Mouse (Mus musculus): ENCODE measurements at regions not wholly inside any gene's neighbourhood (a gene's known extent, or its start where the extent isn't known, plus 50 kb on each side); places are given as distances from the start of the nearest gene placed in this dataset.
A peak's percentile ranks its signal among the peaks of the same experiment; 100 is the strongest.

DNA sequence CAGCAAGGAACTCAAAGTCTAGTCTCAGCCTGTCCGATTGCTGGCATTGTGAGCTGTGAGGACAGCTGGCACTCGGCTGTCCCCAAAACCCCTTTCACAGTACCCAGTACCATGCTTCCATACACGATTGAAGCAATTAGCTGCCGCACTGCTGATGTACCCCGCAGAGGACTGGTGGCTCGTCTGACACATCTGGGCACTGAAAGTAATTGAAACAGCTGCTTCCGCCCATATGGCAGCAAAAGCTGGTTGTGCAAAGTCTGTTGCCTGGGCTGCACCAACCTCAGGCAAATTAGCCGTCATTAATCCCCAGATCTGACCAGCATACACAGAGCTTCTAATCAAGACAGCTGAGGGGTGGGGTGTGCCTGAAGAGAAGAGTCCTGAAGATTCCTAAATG is 313.1 kb upstream of the Arrdc4 start:
- 25% methylated on average over 8 of the region's 8 CpGs for WGBS
- Histone ChIP-seq H3K4me3 (ENCODE audit: low read depth, low read length) (no peak overlapping the region), H3K4me2 (ENCODE audit: low read depth, low read length) (no peak overlapping the region), H3K27ac (ENCODE audit: low read depth, low read length) (no peak overlapping the region), H3K27me3 (ENCODE audit: control insufficient read depth, insufficient read depth, low read length) (no peaks in the 10 kb centered on the region), H3K4me1 (ENCODE audit: control insufficient read depth, insufficient read depth, low read length) (0 out of 2 replicates have a peak, but pooled peaks cover 3% of the 10 kb centered on the region), H3K9me3 (ENCODE audit: control insufficient read depth, low read length) (no peaks in the 10 kb centered on the region), H3K36me3 (ENCODE audit: control insufficient read depth, insufficient read depth, low read length) (no peaks in the 10 kb centered on the region), H3K9ac (replicated peaks; ENCODE audit: low read depth, low read length) (no peak overlapping the region)
- ATAC-seq (ENCODE audit: low read depth), result peak; percentile 95

DNA sequence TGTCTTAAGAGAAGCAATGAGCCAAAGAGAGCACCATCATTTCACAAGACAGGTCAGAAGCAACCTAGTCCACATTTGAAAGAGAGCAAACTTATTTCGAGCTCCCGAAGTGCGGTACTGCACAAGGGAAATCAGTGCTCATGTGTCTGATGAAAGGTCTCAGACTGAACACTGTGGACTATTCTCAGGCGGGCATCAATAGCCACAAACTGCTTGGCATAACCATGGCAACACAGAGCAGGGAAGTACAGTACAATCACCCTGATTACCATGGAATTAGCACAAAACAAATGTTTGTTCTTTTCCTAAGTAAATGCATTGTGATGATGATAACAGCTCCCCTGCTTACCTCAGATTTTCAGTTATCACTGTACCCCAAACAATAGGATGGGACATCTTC is 312.2 kb upstream of the Arrdc4 start:
- no peak overlapping the region for H3K4me2 ChIP-seq (ENCODE audit: low read depth, low read length)
- no peaks in the 10 kb centered on the region for H3K9me3 ChIP-seq (ENCODE audit: control insufficient read depth, low read length)
- H3K9ac ChIP-seq (replicated peaks; ENCODE audit: low read depth, low read length), result no peak overlapping the region
- H3K27me3 ChIP-seq (ENCODE audit: control insufficient read depth, insufficient read depth, low read length), result no peaks in the 10 kb centered on the region
- 0 out of 2 replicates have a peak, but pooled peaks cover 3% of the 10 kb centered on the region for H3K4me1 ChIP-seq (ENCODE audit: control insufficient read depth, insufficient read depth, low read length)
- no peak overlapping the region for H3K4me3 ChIP-seq (ENCODE audit: low read depth, low read length)
- peak; percentile 79; the same call in 1 of the 2 replicates for ATAC-seq (ENCODE audit: low read depth)
- WGBS, result 57% methylated on average over 4 of the region's 4 CpGs
- no peak overlapping the region for H3K27ac ChIP-seq (ENCODE audit: low read depth, low read length)
- no peaks in the 10 kb centered on the region for H3K36me3 ChIP-seq (ENCODE audit: control insufficient read depth, insufficient read depth, low read length)

DNA sequence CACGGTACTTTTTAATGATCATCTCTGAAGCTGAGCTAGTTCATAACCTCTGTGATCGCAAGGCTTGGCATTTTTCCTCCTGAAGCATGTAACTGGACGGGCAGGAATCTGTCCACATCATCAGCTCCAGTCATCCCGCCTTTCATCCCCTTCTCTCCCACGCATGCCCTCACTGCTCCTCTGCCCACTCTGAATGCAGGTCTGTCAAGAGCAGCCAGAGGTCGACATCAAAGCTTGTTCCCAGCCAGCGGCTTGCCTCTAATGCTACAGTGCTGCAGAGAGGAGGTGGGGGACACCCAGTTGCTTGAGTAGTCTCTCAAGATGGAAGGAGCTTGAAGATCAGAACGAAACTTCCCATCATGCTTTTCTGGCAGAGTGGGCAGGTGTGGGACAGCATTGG is 267.5 kb upstream of the Arrdc4 start:
- H3K4me1 ChIP-seq (ENCODE audit: control insufficient read depth, insufficient read depth, low read length), result no peaks in the 10 kb centered on the region
- 59% methylated on average over 8 of the region's 8 CpGs for whole genome bisulfite sequencing
- no peaks in the 10 kb centered on the region for H3K27me3 ChIP-seq (ENCODE audit: control insufficient read depth, insufficient read depth, low read length)
- H3K36me3 ChIP-seq (ENCODE audit: control insufficient read depth, insufficient read depth, low read length), result no peaks in the 10 kb centered on the region
- no peak overlapping the region for H3K4me3 ChIP-seq (ENCODE audit: low read depth, low read length)
- no peak for ATAC-seq (ENCODE audit: low read depth)
- H3K9me3 ChIP-seq (ENCODE audit: control insufficient read depth, low read length), result no peaks in the 10 kb centered on the region
- H3K4me2 ChIP-seq (ENCODE audit: low read depth, low read length), result no peak overlapping the region
- no peak overlapping the region for H3K9ac ChIP-seq (replicated peaks; ENCODE audit: low read depth, low read length)
- H3K27ac ChIP-seq (ENCODE audit: low read depth, low read length), result no peak overlapping the region

DNA sequence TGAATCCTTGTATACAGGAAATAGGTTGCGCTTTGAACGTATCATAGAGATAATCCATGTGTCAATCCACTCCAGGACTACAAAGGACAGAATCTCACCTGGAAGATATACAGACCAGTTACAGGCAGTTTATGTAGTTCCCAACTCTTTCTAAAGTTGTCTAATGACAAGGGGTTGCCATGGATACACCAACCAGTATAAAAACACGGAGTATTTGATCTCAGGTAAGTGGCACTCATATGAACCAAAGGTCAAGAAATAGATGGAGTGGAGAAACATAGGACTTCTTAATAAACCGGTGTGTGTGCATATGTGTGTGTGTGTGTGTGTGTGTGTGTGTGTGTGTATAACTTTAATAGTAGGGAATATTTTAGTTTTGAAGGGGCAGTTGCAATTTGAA is 266.0 kb upstream of the Arrdc4 start:
- 89% methylated on average over 4 of the region's 4 CpGs for WGBS
- Histone ChIP-seq H3K27ac (ENCODE audit: low read depth, low read length) (no peak overlapping the region), H3K27me3 (ENCODE audit: control insufficient read depth, insufficient read depth, low read length) (no peaks in the 10 kb centered on the region), H3K9me3 (ENCODE audit: control insufficient read depth, low read length) (no peaks in the 10 kb centered on the region), H3K4me1 (ENCODE audit: control insufficient read depth, insufficient read depth, low read length) (no peaks in the 10 kb centered on the region), H3K4me3 (ENCODE audit: low read depth, low read length) (no peak overlapping the region), H3K9ac (replicated peaks; ENCODE audit: low read depth, low read length) (no peak overlapping the region), H3K36me3 (ENCODE audit: control insufficient read depth, insufficient read depth, low read length) (no peaks in the 10 kb centered on the region), H3K4me2 (ENCODE audit: low read depth, low read length) (no peak overlapping the region)
- ATAC-seq (ENCODE audit: low read depth), result no peak

DNA sequence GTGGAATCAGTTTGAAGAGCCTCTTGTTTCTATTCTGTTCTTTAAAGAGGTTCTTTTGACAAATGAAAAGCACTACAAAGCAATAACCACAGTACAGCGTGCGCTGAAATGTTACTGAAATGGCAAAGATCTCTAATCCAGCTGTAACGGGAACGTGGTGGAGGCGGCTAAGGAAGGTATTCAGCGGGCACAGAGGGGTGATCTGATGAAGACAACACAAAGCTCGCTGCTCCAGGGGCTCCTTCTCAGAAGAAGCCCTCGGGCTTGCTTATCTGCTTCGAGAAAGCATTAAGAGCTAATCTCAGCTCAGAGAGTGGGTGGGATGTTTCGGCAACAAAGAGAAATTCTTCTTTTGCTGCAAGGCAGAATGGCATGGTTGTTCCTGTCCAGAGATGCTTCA is 258.2 kb upstream of the Arrdc4 start:
- no peak overlapping the region for H3K27ac ChIP-seq (ENCODE audit: low read depth, low read length)
- H3K9me3 ChIP-seq (ENCODE audit: control insufficient read depth, low read length), result no peaks in the 10 kb centered on the region
- H3K27me3 ChIP-seq (ENCODE audit: control insufficient read depth, insufficient read depth, low read length), result no peaks in the 10 kb centered on the region
- H3K9ac ChIP-seq (replicated peaks; ENCODE audit: low read depth, low read length), result no peak overlapping the region
- no peaks in the 10 kb centered on the region for H3K4me1 ChIP-seq (ENCODE audit: control insufficient read depth, insufficient read depth, low read length)
- ATAC-seq (ENCODE audit: low read depth), result no peak
- H3K36me3 ChIP-seq (ENCODE audit: control insufficient read depth, insufficient read depth, low read length), result no peaks in the 10 kb centered on the region
- H3K4me3 ChIP-seq (ENCODE audit: low read depth, low read length), result no peak overlapping the region
- no peak overlapping the region for H3K4me2 ChIP-seq (ENCODE audit: low read depth, low read length)
- WGBS, result 81% methylated on average over 10 of the region's 10 CpGs

DNA sequence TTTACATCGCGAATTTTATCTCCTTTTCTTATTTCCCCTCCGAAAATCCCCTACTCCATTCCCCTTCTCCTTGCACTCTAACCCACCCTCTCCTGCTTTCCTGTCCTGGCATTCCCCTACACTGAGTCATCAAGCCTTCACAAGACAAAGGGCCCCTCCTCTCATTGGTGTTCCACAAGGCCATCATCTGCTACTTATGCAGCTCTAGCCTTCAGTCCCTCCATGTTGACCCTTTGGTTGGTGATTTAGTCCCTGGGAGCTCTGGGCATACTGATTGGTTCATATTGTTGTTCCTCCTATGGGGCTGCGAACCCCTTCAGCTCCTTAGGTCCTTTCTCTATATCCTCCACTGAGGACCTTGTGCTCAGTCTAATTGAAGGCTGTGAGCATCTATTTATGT is 239.0 kb upstream of the Arrdc4 start:
- H3K27me3 ChIP-seq (ENCODE audit: control insufficient read depth, insufficient read depth, low read length), result no peaks in the 10 kb centered on the region
- H3K9ac ChIP-seq (replicated peaks; ENCODE audit: low read depth, low read length), result no peak overlapping the region
- no peak for ATAC-seq (ENCODE audit: low read depth)
- H3K4me2 ChIP-seq (ENCODE audit: low read depth, low read length), result no peak overlapping the region
- 86% methylated on average over 4 of the region's 4 CpGs for WGBS
- no peaks in the 10 kb centered on the region for H3K4me1 ChIP-seq (ENCODE audit: control insufficient read depth, insufficient read depth, low read length)
- no peaks in the 10 kb centered on the region for H3K36me3 ChIP-seq (ENCODE audit: control insufficient read depth, insufficient read depth, low read length)
- H3K4me3 ChIP-seq (ENCODE audit: low read depth, low read length), result no peak overlapping the region
- H3K9me3 ChIP-seq (ENCODE audit: control insufficient read depth, low read length), result no peaks in the 10 kb centered on the region
- no peak overlapping the region for H3K27ac ChIP-seq (ENCODE audit: low read depth, low read length)

DNA sequence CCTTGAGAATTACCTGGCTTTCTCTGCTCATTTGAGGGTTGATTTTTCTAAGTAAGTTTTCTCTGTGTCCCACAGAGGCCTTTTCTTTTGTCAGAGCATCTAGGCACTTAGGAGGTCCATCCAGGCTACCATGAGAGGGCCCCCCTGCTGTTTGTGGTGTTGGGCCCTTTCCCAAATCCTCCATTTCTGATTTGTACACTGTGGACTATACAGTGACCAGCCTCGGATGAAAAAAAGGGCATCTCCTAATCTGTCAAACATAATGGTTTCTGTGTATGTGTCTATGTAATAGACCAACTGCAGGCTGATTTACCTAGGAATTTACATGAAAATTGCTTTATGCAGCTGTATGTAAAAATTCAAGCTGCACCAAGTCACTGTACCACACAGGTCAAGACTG is 234.9 kb upstream of the Arrdc4 start:
- H3K27ac ChIP-seq (ENCODE audit: low read depth, low read length), result no peak overlapping the region
- H3K4me2 ChIP-seq (ENCODE audit: low read depth, low read length), result no peak overlapping the region
- H3K36me3 ChIP-seq (ENCODE audit: control insufficient read depth, insufficient read depth, low read length), result no peaks in the 10 kb centered on the region
- no peaks in the 10 kb centered on the region for H3K9me3 ChIP-seq (ENCODE audit: control insufficient read depth, low read length)
- no peak overlapping the region for H3K9ac ChIP-seq (replicated peaks; ENCODE audit: low read depth, low read length)
- H3K4me3 ChIP-seq (ENCODE audit: low read depth, low read length), result no peak overlapping the region
- H3K27me3 ChIP-seq (ENCODE audit: control insufficient read depth, insufficient read depth, low read length), result no peaks in the 10 kb centered on the region
- WGBS, result 54% methylated on average over 1 of the region's 1 CpGs
- H3K4me1 ChIP-seq (ENCODE audit: control insufficient read depth, insufficient read depth, low read length), result no peaks in the 10 kb centered on the region
- no peak for ATAC-seq (ENCODE audit: low read depth)

DNA sequence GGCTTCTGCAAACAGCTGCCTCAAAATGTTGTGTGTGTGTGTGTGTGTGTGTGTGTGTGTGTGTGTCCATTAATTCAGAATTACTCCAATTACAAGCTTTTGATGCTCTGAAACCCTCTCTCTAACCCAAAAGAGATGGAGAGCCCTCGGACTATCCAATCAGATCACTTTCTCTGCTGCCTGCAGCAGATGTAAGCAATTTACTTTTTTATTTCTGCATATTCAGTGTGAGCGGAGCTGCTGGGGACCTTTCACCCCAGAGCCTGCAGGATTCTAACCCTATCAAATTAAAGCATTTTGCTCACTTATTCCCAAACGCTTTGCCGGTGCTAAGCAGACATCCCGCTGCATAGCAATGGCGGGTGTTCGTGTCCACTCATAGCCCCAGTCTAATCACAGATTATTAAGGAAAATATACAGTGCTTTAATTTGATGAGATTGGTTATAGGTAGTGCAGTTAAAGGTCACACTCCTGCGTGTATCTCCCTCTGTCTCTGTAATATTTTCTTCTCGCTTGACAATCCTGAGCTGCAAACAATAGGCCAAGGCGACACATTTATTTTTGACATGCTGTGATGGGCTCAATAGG is 234.0 kb upstream of the Arrdc4 start:
- WGBS, result 71% methylated on average over 10 of the region's 10 CpGs
- Histone ChIP-seq H3K4me3 (ENCODE audit: low read depth, low read length) (no peak overlapping the region), H3K36me3 (ENCODE audit: control insufficient read depth, insufficient read depth, low read length) (no peaks in the 10 kb centered on the region), H3K27me3 (ENCODE audit: control insufficient read depth, insufficient read depth, low read length) (no peaks in the 10 kb centered on the region), H3K9ac (replicated peaks; ENCODE audit: low read depth, low read length) (no peak overlapping the region), H3K27ac (ENCODE audit: low read depth, low read length) (no peak overlapping the region), H3K9me3 (ENCODE audit: control insufficient read depth, low read length) (no peaks in the 10 kb centered on the region), H3K4me1 (ENCODE audit: control insufficient read depth, insufficient read depth, low read length) (no peaks in the 10 kb centered on the region), H3K4me2 (ENCODE audit: low read depth, low read length) (no peak overlapping the region)
- ATAC-seq (ENCODE audit: low read depth), result no peak

DNA sequence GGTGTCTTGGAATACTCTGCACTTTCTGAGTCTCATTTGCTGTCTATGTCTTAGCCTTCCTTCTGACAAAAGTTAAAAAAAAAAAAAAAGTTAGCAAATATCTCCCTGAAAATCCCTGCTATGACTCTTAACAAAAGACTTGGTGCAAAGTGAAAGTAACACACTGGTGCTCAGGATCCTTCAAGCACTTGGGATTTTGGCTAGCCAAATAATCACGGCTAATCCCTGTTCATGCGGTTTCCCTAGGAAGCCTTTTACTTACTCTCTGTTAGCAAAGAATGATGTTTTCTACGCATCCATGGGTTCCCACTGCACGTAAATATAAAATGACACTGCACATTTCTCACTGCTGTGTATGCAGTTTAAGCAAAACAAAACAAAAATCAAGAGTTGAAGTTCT is 229.5 kb upstream of the Arrdc4 start:
- H3K36me3 ChIP-seq (ENCODE audit: control insufficient read depth, insufficient read depth, low read length), result no peaks in the 10 kb centered on the region
- H3K9me3 ChIP-seq (ENCODE audit: control insufficient read depth, low read length), result no peaks in the 10 kb centered on the region
- no peak overlapping the region for H3K4me2 ChIP-seq (ENCODE audit: low read depth, low read length)
- H3K9ac ChIP-seq (replicated peaks; ENCODE audit: low read depth, low read length), result no peak overlapping the region
- no peak overlapping the region for H3K4me3 ChIP-seq (ENCODE audit: low read depth, low read length)
- WGBS, result 39% methylated on average over 4 of the region's 4 CpGs
- no peaks in the 10 kb centered on the region for H3K27me3 ChIP-seq (ENCODE audit: control insufficient read depth, insufficient read depth, low read length)
- no peak overlapping the region for H3K27ac ChIP-seq (ENCODE audit: low read depth, low read length)
- no peaks in the 10 kb centered on the region for H3K4me1 ChIP-seq (ENCODE audit: control insufficient read depth, insufficient read depth, low read length)
- no peak for ATAC-seq (ENCODE audit: low read depth)

All from neural tube, embryonic 14.5 days (tissue).